Mouse (Mus musculus) bone marrow, adult 2 months (tissue): ENCODE measurements around the gene Secisbp2l. TPM values are rescaled to one million over a fixed set of nuclear protein-coding genes. Genes with fewer than 3 reads are reported as not detected.

Experiments used
- H3K27ac ChIP-seq: fragments of 200-500 bp; 2 replicates; pipeline ENCODE4 v1.5.1; 2012; ENCODE audit warnings: low read depth, mild to moderate bottlenecking, control low read depth, inconsistent platforms, low read length; ENCODE audit not compliant: control insufficient read depth, poor library complexity, insufficient read depth
- H3K4me1 ChIP-seq: fragments of 200-500 bp; 2 replicates; pipeline ENCODE4 v1.6.1; 2011; ENCODE audit warnings: low read length; ENCODE audit not compliant: control insufficient read depth, insufficient read depth
- H3K4me3 ChIP-seq: fragments of 200-500 bp; replicated peaks from 2 replicates; pipeline ENCODE3; 2011; ENCODE audit warnings: mild to moderate bottlenecking, low read depth, low read length, control low read depth; ENCODE audit not compliant: control insufficient read depth
- CTCF ChIP-seq: fragments of 200-500 bp; IDR thresholded peaks from 2 replicates; pipeline ENCODE4 v1.5.1; 2011; ENCODE audit warnings: low read length, control low read depth; ENCODE audit not compliant: control insufficient read depth, insufficient read depth
- POLR2A ChIP-seq: fragments of 200-500 bp; IDR thresholded peaks from 2 replicates; pipeline ENCODE4 v1.6.1; 2011; ENCODE audit warnings: low read depth, mild to moderate bottlenecking, control low read depth, low read length, borderline replicate concordance; ENCODE audit not compliant: control insufficient read depth
- WGBS: fragments of 180-500 bp; shearing (Covaris S2); methylation state at CpG from one replicate; pipeline ENCODE4 v1.1.7; 2018; 5-methylcytosine and 5-hydroxymethylcytosine counted together
- polyA plus RNA-seq: library from polyadenylated mRNA; stranded (reverse); fragments of >200 nt; gene quantifications from 2 replicates; pipeline ENCODE4 v1.2.4, GENCODE M21; 2011; ENCODE audit warnings: low replicate concordance; ENCODE audit not compliant: missing spikeins, insufficient read depth, insufficient read length

Gene Secisbp2l
- polyA plus RNA-seq, 1 experiment, result 14.3 TPM

DNA sequence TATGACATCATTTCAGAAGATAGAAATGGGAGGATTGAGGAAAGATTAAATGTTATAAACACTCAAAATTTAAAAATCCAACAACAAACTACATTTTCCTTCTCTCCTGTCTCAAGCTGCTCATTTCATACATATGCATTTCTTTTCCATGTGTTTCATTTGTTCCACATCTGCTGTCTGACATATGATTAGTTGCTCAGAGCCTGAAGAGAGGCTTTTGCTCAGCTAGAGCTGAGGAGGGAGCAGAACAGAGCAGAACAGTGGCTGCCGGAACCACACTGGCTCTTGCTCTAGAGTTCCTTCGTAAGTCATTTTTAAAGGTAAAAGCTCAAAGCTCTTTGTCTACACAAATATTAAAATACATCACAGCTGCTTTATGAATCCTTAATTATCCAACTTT lies 33.3 kb downstream of the Secisbp2l start:
- WGBS, result 93% methylated on average over 2 of the region's 2 CpGs

DNA sequence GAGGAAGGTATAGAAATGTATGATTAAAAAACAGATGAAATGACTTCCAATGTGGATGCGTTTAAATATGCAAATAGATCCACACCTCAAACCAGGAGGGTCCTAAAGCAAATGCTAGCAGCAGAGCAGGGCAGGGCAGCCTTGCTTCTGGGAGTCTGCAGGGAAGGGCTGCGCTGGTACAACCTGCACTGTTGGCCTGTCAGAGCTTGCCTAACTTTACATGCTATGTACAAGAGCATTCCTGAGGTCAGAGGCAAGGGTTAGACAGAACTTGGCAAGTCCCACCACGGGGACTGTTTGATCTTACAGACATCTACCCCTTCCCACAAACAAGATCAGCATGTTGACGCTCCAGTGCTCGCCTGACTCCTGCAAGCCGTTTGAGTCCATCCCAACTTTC lies 43.3 kb downstream of the Secisbp2l start:
- no peak overlapping the region for H3K27ac ChIP-seq
- no peak overlapping the region for H3K4me3 ChIP-seq
- peaks cover 1% of the 10 kb centered on the region; the same call in 1 of the 2 replicates for H3K4me1 ChIP-seq
- 90% methylated on average over 6 of the region's 6 CpGs for WGBS
- TF ChIP-seq CTCF (no peak), POLR2A (no peak)

More for the DNA sequence above, 33.3 kb downstream of the Secisbp2l start:
- no peak for TF ChIP-seq CTCF
- Histone ChIP-seq H3K4me3 (no peak overlapping the region), H3K27ac (no peak overlapping the region), H3K4me1 (no peaks in the 10 kb centered on the region)

DNA sequence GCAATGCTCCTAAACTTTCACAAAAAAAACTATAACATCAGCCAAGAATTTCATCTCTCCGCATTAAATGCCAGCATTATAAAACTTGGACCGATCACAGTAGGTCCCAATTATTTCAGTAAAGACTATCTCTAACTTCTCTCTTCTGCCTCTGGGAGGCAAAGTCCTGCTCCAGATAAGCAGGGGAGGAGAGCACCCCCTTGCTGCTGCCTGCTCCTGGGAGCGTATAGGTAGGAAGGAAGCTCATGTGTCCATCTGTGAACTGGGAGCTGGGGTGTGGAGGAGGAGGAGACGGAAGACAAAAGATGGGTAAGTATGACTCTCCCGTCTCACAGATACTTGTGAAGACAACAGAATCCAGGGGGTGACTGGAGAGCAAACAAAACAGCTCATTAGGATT lies 44.0 kb downstream of the Secisbp2l start:
- no peak overlapping the region for H3K4me3 ChIP-seq
- H3K4me1 ChIP-seq, result peaks cover 1% of the 10 kb centered on the region; the same call in 1 of the 2 replicates
- no peak overlapping the region for H3K27ac ChIP-seq
- TF ChIP-seq CTCF (no peak), POLR2A (no peak)
- WGBS, result 89% methylated on average over 5 of the region's 5 CpGs

DNA sequence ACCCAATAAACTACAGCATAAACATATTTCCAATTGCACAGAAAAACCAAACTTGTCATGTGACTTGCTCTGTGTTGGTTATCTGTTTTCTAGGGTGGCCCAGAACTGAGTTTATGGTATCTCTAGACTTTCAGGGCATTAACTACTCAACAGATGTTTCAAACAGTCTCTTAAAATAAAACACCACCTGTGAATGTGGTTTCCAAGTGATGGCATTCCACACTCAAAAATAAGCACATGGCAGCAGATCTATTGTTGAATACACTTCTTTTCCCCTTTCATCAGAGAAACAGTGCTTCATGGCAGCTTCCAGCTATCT lies 46.7 kb downstream of the Secisbp2l start:
- H3K4me3 ChIP-seq, result no peak overlapping the region
- peaks cover 1% of the 10 kb centered on the region; the same call in 1 of the 2 replicates for H3K4me1 ChIP-seq
- TF ChIP-seq POLR2A (no peak), CTCF (no peak)
- H3K27ac ChIP-seq, result no peak overlapping the region; the same call in 1 of the 2 replicates

DNA sequence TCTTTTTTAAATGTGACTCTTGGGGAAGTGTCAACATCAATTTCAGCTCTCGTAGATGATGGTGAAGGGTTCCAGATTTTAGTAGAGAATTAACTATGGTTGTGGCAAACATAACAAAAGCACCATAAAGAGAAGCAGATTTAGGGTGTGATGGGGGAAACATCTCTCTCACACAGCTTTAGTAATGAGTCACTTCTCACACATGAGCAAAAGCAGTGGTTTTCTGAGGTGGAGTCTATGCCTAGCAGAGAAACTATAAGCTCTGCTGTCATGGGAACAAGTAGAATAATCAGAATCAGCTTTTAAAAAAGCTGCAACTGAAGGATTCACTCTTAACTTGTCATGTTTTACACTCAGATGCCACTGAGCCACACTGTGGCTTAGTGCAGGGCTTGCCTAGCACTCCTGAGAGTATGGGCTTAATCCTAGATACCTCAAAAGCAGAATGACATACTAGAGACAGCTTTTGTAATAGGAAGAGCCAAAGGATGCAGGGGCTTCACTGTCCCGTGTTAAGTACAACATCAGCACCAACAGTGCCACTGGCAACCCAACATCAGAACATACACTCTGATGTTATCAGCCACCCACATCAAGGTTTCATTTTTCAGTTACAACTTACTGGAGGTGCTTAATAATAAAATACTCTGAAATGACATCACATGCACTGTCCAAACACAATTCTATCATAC lies 47.2 kb downstream of the Secisbp2l start:
- Histone ChIP-seq H3K4me3 (no peak overlapping the region), H3K27ac (no peak overlapping the region), H3K4me1 (peaks cover 1% of the 10 kb centered on the region; the same call in 1 of the 2 replicates)
- WGBS, result 42% methylated on average over 2 of the region's 2 CpGs
- TF ChIP-seq CTCF (no peak), POLR2A (no peak)

DNA sequence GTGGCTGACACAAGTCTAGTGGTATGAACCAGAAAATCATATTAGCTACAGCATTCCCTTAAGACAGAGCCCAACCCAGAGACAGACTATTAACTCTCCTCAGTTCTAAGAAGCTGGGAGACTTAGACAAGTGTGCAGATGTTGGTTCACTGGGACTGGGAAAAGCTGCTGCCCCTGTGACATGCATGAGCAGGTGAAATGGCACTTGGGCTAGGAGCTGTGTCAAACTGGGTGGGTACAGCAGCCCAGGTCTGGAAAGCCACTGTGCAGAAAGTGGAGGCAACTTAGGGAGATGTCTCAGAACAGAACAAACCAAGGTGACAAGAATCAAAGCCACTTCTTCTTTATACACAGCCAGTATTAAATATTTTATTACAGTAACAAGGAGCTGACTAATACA lies 47.9 kb downstream of the Secisbp2l start:
- no peak overlapping the region for H3K4me3 ChIP-seq
- no peak overlapping the region for H3K27ac ChIP-seq
- peaks cover 1% of the 10 kb centered on the region; the same call in 1 of the 2 replicates for H3K4me1 ChIP-seq
- no peak for TF ChIP-seq CTCF
- TF ChIP-seq POLR2A, result no peak

DNA sequence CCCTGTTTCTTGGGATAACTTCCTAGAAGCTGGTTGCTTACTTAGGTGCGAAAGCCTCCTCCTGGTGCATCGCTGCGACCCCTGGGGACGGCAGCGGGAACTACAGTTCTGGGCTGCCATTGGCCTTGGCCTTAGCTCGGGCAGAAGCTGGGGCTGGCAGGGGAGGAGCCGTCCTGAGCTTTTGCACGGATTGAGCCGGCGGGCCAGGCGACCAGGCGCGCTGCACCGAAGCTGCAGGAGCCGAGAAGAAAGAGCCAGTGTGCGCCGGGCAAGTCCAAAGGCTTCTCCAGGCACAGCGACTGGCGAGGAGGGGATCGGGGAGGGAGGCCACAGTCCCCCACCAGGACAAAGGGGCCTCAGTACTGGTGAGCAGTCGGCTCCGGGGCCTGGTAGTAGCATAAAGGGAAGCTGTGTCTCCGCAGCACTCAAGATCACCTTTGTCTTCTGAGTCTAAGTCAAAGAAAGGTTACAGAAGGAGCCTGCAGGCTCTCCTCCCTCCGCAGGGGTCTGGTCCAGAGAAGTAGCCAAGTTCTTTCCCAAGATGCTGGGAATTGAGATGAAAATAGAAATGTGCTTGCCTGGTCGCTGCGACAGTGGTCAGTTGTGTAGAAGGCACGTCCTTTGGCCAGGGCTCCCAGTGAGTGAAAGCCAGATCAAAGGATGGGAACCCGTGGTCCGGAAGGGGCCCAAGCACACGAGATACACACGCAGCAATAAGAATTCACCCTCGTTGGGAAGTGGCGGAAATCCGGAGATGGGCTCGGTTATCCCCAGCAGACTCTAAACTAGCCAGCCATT lies 50.7 kb downstream of the Secisbp2l start:
- Histone ChIP-seq H3K27ac (peak overlapping the region; percentile 10; the same call in 1 of the 2 replicates), H3K4me3 (no peak overlapping the region), H3K4me1 (peaks cover 1% of the 10 kb centered on the region; the same call in 1 of the 2 replicates)
- TF ChIP-seq POLR2A (peak; percentile 35; the same call in 1 of the 2 replicates), CTCF (peak; percentile 89)
- 23% methylated on average over 35 of the region's 35 CpGs for WGBS

DNA sequence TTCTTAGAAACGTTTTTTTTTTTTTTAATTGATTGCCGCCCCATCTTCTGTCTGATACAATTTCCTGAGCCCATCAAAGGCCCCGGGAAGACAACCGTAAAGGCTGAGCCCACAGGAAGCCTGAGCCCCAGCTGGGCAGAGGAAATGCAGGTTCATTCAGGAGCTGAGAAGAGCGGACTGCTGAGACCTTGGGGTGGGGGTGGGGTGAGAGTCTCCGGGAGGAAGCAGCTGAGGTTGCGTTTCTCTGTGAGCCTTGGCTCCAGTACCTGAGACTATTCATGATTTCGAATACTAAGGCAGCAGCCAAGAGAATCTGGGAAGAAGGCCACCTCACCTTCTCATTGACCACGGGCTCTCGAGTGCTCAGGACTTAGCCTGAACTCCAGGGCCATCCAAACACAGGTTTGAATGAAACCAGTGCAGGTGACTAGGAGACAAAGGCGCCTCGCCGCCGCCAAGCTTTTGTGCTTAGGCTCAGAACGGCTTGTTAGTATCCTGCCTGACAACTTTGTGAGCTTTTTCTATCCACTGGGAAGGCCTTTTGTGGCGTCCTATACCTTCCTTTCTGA lies 58.0 kb downstream of the Secisbp2l start:
- Histone ChIP-seq H3K4me1 (peaks cover 1% of the 10 kb centered on the region), H3K4me3 (no peak overlapping the region), H3K27ac (no peak overlapping the region; the same call in 1 of the 2 replicates)
- 11% methylated on average over 16 of the region's 16 CpGs for WGBS
- TF ChIP-seq POLR2A (no peak), CTCF (no peak)

DNA sequence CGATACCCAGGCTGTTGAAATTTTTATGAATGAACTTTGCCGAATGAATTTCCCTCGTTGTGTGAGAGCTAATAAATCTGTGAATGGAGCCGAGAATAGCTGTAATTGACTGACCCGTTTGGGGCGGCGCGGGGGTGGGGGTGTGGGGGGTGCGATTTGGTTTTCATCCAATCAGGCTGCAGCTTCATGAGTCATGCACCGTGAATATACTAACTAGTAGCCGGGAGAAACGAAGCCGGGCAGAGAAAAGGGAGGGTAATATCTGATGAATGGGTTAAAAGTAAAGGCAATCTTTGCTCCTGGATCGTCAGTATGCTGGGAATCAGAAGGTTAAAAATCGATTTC lies 58.6 kb downstream of the Secisbp2l start, which contains the start of gene Shc4:
Gene Shc4 (minus strand): TSS at position 63 of the 345 bp plus-strand sequence.
- no peak within 1 kb of the TSS for H3K4me3 ChIP-seq
- H3K4me1 ChIP-seq, result peaks cover 1% of the 10 kb centered on the region
- under 1% methylated on average over 15 of the region's 15 CpGs for WGBS
- TF ChIP-seq CTCF, result no peak
- H3K27ac ChIP-seq, result no peak within 1 kb of the TSS; the same call in 1 of the 2 replicates
